Mouse (Mus musculus) 3T3-L1 (cell line): ENCODE measurements at regions not wholly inside any gene's neighbourhood (a gene's known extent, or its start where the extent isn't known, plus 50 kb on each side); places are given as distances from the start of the nearest gene placed in this dataset.
"Not testable (repeated sequence)": the region's sequence is repeated elsewhere in the genome, so short reads cannot be mapped to it uniquely, and the experiment has no call there.

Source experiments
- DNase-seq: peaks from one replicate; pipeline ENCODE4 v3.0.0-alpha.2; 2015; ENCODE audit warnings: low read depth, low spot score

DNA sequence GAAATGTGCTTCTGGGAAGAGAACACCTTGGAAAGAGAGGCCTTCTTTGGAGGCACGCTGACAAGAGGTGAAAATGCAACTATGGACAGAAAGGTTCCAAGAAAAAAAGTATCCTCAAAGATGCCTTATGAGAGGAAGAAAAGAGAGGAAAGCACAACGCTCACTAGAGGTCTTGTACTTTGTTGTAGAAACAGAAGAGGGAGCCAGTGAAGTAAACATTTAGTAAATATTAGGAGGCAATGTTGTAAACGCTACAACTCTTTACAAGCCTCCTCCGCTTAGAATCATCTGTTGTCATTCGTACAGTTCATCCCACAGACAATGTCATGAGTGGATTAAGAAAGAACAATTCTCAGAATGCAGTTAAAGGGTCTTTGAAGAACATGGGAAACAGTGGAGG lies 77.4 kb downstream of the Tfpi2 start:
- DNase-seq: peak; percentile 27

DNA sequence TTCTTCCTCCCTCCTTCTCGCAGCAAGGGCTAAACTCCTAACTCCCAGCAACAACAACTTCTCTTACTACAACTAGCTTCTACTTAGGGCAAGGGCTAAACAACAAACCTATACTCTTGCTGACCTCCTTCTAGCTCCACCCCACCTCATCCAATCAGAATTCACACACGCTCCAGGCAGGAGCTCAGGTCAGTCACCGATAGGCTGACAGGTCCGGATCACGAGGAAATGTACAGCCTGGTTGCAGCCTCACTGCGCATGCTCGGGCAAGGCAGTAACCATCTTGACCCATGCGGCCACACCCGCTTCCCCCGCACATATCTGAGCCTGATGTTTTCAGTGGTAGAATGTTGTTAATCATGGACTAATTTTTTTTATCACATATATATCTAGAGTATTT lies 84.0 kb downstream of the Tfpi2 start:
- no peak for DNase-seq

DNA sequence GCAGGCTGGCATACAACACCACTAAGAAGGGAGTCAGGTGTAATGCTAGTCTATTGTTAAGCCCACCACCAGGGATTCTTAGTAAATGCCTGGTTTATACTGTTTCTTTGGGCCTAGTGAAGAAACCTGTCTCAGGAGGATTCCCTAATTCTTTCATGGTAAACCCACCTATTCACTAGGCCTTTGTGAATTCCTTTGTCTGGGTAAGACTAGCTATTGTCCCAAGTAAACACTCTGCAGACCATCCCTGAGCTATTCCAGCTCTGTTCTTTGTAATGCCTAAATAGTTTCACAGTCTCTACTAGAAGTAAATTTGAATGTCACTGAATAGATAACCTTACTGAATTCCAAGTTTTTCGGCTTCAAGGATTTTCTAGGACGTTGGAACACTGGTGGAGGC lies 111.3 kb upstream of the Calcr start:
- DNase-seq: not testable (repeated sequence)

- DNase-seq: not testable (repeated sequence)
Measured at GRCm38 (mm10) chr6:3874826-3875225, 110.3 kb upstream of the Calcr start.

DNA sequence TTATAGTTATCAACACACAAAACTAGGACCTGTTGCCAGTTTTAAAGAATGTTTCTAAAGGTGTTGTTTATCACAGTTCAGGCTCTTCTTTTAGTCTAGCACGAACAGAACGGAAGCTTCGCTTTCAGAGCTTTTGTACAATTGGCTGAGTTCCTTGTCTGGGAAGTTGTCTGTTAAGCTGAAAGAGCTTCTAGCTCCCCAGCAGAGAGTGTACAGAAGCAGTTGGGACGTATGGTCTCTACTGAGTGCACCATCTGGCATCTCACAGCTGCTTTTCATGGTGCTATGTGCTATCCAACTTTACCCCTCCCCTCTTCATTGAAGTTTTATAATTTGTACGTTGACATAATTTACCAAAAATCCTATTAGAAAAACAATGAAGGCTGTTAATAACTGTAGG lies 96.5 kb upstream of the Calcr start:
- no peak for DNase-seq

GRCm38 (mm10) chr6:3860587-3860975 lies 96.1 kb upstream of the Calcr start:
- no peak for DNase-seq

- no peak for DNase-seq
Measured at GRCm38 (mm10) chr6:3859942-3860586, 95.5 kb upstream of the Calcr start.

DNA sequence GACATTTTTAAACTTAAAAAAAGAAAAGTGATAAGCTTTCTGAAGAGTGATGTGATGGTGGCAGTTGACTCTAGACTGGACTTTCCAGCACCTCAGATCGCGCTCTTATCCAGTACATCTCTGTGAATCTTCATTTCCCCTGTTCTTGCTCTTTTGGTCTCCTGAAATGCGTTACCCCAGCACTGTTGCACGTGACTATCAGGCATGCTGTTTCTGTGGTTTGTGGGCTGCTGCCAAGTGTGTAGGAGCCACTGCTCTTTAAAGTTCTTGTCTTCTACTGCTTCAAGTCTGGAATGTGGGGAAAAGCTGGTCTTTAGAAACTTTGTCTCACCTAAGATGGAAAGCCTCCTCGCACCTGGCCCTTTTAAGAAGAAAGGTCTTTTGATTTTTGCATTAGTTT lies 85.6 kb upstream of the Calcr start:
- DNase-seq: peak; percentile 22
